Mouse (Mus musculus): ENCODE measurements around the gene Crtam. TPM values are rescaled to one million over a fixed set of nuclear protein-coding genes. Genes with fewer than 3 reads are reported as not detected.

The Crtam gene
- polyA plus RNA-seq, 1 experiment, result 0.14 TPM

DNA sequence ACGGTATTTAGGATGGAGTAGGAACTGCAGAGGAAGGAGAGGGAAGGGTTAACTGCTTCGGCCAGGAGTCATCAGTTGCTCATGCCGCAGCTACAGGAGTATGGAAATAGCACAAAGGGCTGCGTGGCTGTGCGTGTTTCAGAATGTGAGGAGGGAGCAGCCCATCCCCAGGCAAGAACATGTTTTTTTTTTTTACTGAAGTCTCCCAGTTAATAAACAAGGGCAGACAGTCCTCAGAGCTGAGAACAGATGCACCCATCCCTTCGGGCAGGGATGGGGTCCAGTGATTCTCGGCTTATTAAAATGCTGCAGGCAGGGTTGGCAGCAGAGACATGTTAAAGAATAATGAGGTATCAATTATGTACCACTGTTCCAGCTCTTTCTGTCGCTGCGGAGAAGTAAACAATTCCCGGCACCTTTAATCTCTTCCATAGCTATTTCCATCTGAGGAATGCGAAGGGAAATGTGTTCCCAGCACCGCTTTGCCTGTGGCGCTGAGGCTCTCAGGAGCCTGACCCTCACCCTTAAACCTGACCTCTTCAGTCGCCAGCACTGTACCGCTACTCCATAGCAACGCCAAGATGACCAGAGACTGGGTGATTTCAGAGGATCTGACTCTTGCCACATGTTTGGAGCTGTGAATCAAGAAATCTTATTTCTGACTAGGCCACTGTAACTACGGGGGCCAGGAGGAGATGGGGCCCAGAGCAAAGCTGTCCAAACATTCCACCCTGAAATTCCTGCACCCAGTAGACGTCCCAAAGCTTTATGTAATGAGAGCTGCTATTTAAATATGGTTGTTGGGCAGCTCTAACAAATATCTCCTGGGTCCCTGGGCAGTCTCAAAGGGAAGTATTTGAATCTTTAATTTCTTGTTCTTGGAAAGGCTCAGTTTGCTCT lies 27.4 kb upstream of the Crtam start:
- TF ChIP-seq REST (IDR thresholded peaks at IDR 0.05; ENCODE audit: insufficient read depth, insufficient read length) (no peak), TCF12 (IDR thresholded peaks at IDR 0.05; ENCODE audit: insufficient read depth, poor library complexity, severe bottlenecking) (no peak), TCF3 (IDR thresholded peaks at IDR 0.05; ENCODE audit: insufficient read length, low read depth) (no peak), E2F4 (IDR thresholded peaks at IDR 0.05; ENCODE audit: insufficient read depth) (no peak), MYOG (IDR thresholded peaks at IDR 0.05; ENCODE audit: control insufficient read depth in 1 of 3, insufficient read depth in 1 of 3, insufficient read length in 2 of 3, low read depth in 2 of 3) (no peak), MYOD1 (IDR thresholded peaks at IDR 0.05; ENCODE audit: control insufficient read depth in 1 of 3, insufficient read length in 2 of 3, low read depth in 2 of 3) (no peak), MAX (IDR thresholded peaks at IDR 0.05; ENCODE audit: low read depth) (no peak), CEBPB (IDR thresholded peaks at IDR 0.05; ENCODE audit: insufficient read depth, poor library complexity, severe bottlenecking) (no peak), USF1 (IDR thresholded peaks at IDR 0.05; ENCODE audit: low read depth) (no peak), POLR2AphosphoS2 (IDR thresholded peaks at IDR 0.05; ENCODE audit: insufficient read length, low read depth) (no peak), POLR2A (IDR thresholded peaks at IDR 0.05; ENCODE audit: insufficient read length, low read depth) (no peak), SRF (IDR thresholded peaks at IDR 0.05; ENCODE audit: control insufficient read depth, insufficient read length, low read depth) (no peak)
- H3K4me2 ChIP-seq (ENCODE audit: low read depth), result no peak overlapping the region

GRCm38 (mm10) chr9:41029827-41030226 lies 25.4 kb upstream of the Crtam start:
- H3K36me3 ChIP-seq (ENCODE audit: control insufficient read depth, insufficient read depth), result peaks cover 4% of the 10 kb centered on the region
- H3ac ChIP-seq (ENCODE audit: control insufficient read depth, insufficient read length), result no peak overlapping the region
- H3K27me3 ChIP-seq (ENCODE audit: control insufficient read depth, insufficient read depth, insufficient read length), result no peaks in the 10 kb centered on the region
- H3K4me2 ChIP-seq (ENCODE audit: low read depth), result no peak overlapping the region
- no peaks in the 10 kb centered on the region for H3K79me2 ChIP-seq (ENCODE audit: control insufficient read depth, insufficient read depth)
- no peak overlapping the region for H3K4me3 ChIP-seq
- TF ChIP-seq MAX (IDR thresholded peaks at IDR 0.05; ENCODE audit: low read depth) (no peak), POLR2AphosphoS2 (IDR thresholded peaks at IDR 0.05; ENCODE audit: insufficient read length, low read depth) (no peak), REST (IDR thresholded peaks at IDR 0.05; ENCODE audit: insufficient read depth, insufficient read length) (no peak), TCF3 (IDR thresholded peaks at IDR 0.05; ENCODE audit: insufficient read length, low read depth) (no peak), MYOD1 (IDR thresholded peaks at IDR 0.05; ENCODE audit: control insufficient read depth in 1 of 3, insufficient read length in 2 of 3, low read depth in 2 of 3) (no peak), SRF (IDR thresholded peaks at IDR 0.05; ENCODE audit: control insufficient read depth, insufficient read length, low read depth) (no peak), TCF12 (IDR thresholded peaks at IDR 0.05; ENCODE audit: insufficient read depth, poor library complexity, severe bottlenecking) (no peak), MYOG (IDR thresholded peaks at IDR 0.05; ENCODE audit: control insufficient read depth in 1 of 3, insufficient read depth in 1 of 3, insufficient read length in 2 of 3, low read depth in 2 of 3) (no peak), USF1 (IDR thresholded peaks at IDR 0.05; ENCODE audit: low read depth) (no peak), CEBPB (IDR thresholded peaks at IDR 0.05; ENCODE audit: insufficient read depth, poor library complexity, severe bottlenecking) (no peak), E2F4 (IDR thresholded peaks at IDR 0.05; ENCODE audit: insufficient read depth) (no peak), POLR2A (IDR thresholded peaks at IDR 0.05; ENCODE audit: insufficient read length, low read depth) (no peak)

More for the DNA sequence above, 27.4 kb upstream of the Crtam start:
- Histone ChIP-seq H3K4me3 (no peak overlapping the region), H3K36me3 (ENCODE audit: control insufficient read depth, insufficient read depth) (peaks cover 4% of the 10 kb centered on the region), H3K27me3 (ENCODE audit: control insufficient read depth, insufficient read depth, insufficient read length) (no peaks in the 10 kb centered on the region), H3K79me2 (ENCODE audit: control insufficient read depth, insufficient read depth) (no peaks in the 10 kb centered on the region), H3ac (ENCODE audit: control insufficient read depth, insufficient read length) (no peak overlapping the region)

DNA sequence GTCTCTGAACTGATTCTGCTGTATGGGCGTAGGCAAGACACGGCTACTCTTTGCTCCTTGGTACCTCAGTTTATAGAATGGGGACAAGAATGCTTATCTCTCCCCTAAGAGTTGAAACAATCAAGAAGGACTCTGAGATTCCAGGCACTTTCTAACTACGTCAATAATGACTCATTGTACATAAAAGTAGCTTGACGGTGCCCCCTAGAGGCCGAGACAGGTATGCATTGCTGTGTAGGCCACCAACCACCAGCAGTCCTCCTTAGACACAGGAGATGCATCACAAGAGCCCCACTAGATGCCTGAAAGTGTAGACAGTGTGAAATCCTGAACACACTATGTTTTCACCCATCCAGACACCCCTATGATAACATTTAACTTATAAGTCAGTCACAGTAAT lies 24.0 kb upstream of the Crtam start:
- Histone ChIP-seq H3K27me3 (ENCODE audit: control insufficient read depth, insufficient read depth, insufficient read length) (no peaks in the 10 kb centered on the region), H3ac (ENCODE audit: control insufficient read depth, insufficient read length) (no peak overlapping the region), H3K36me3 (ENCODE audit: control insufficient read depth, insufficient read depth) (peaks cover 4% of the 10 kb centered on the region), H3K4me3 (no peak overlapping the region), H3K4me2 (ENCODE audit: low read depth) (no peak overlapping the region), H3K79me2 (ENCODE audit: control insufficient read depth, insufficient read depth) (no peaks in the 10 kb centered on the region)
- no peak for TF ChIP-seq POLR2A (IDR thresholded peaks at IDR 0.05; ENCODE audit: insufficient read length, low read depth)
- TF ChIP-seq TCF12 (IDR thresholded peaks at IDR 0.05; ENCODE audit: insufficient read depth, poor library complexity, severe bottlenecking), result no peak
- TF ChIP-seq REST (IDR thresholded peaks at IDR 0.05; ENCODE audit: insufficient read depth, insufficient read length), result no peak
- no peak for TF ChIP-seq USF1 (IDR thresholded peaks at IDR 0.05; ENCODE audit: low read depth)
- TF ChIP-seq SRF (IDR thresholded peaks at IDR 0.05; ENCODE audit: control insufficient read depth, insufficient read length, low read depth), result no peak
- TF ChIP-seq MAX (IDR thresholded peaks at IDR 0.05; ENCODE audit: low read depth), result no peak
- no peak for TF ChIP-seq MYOG (IDR thresholded peaks at IDR 0.05; ENCODE audit: control insufficient read depth in 1 of 3, insufficient read depth in 1 of 3, insufficient read length in 2 of 3, low read depth in 2 of 3)
- TF ChIP-seq POLR2AphosphoS2 (IDR thresholded peaks at IDR 0.05; ENCODE audit: insufficient read length, low read depth), result no peak
- TF ChIP-seq E2F4 (IDR thresholded peaks at IDR 0.05; ENCODE audit: insufficient read depth), result no peak
- TF ChIP-seq MYOD1 (IDR thresholded peaks at IDR 0.05; ENCODE audit: control insufficient read depth in 1 of 3, insufficient read length in 2 of 3, low read depth in 2 of 3), result no peak
- TF ChIP-seq CEBPB (IDR thresholded peaks at IDR 0.05; ENCODE audit: insufficient read depth, poor library complexity, severe bottlenecking), result no peak
- TF ChIP-seq TCF3 (IDR thresholded peaks at IDR 0.05; ENCODE audit: insufficient read length, low read depth), result no peak

GRCm38 (mm10) chr9:41021690-41022089 lies 17.3 kb upstream of the Crtam start:
- Histone ChIP-seq H3K4me2 (ENCODE audit: low read depth) (peak overlapping the region; percentile 59), H3K27me3 (ENCODE audit: control insufficient read depth, insufficient read depth, insufficient read length) (no peaks in the 10 kb centered on the region), H3ac (ENCODE audit: control insufficient read depth, insufficient read length) (no peak overlapping the region), H3K4me3 (no peak overlapping the region), H3K79me2 (ENCODE audit: control insufficient read depth, insufficient read depth) (no peaks in the 10 kb centered on the region), H3K36me3 (ENCODE audit: control insufficient read depth, insufficient read depth) (no peaks in the 10 kb centered on the region)
- no peak for TF ChIP-seq POLR2A (IDR thresholded peaks at IDR 0.05; ENCODE audit: insufficient read length, low read depth)
- no peak for TF ChIP-seq SRF (IDR thresholded peaks at IDR 0.05; ENCODE audit: control insufficient read depth, insufficient read length, low read depth)
- no peak for TF ChIP-seq REST (IDR thresholded peaks at IDR 0.05; ENCODE audit: insufficient read depth, insufficient read length)
- TF ChIP-seq POLR2AphosphoS2 (IDR thresholded peaks at IDR 0.05; ENCODE audit: insufficient read length, low read depth), result no peak
- TF ChIP-seq E2F4 (IDR thresholded peaks at IDR 0.05; ENCODE audit: insufficient read depth), result no peak
- no peak for TF ChIP-seq USF1 (IDR thresholded peaks at IDR 0.05; ENCODE audit: low read depth)
